Mouse (Mus musculus) liver, postnatal 0 days (tissue): Measurements from ENCODE around the gene Pak3.

Experiments used
- CTCF ChIP-seq: sonication (generic); IDR thresholded peaks from 2 replicates; pipeline ENCODE4 v1.5.1; 2016; ENCODE audit warnings: antibody characterized with exemption, low read depth
- EP300 ChIP-seq: IDR thresholded peaks from 2 replicates; pipeline ENCODE4 v1.6.1; 2016; ENCODE audit warnings: antibody characterized with exemption, low read depth, mild to moderate bottlenecking

GRCm38 (mm10) chrX:143579925-143580324, 61.5 kb downstream of the Pak3 start:
- no peak for TF ChIP-seq CTCF
- TF ChIP-seq EP300, result no peak
